Mouse (Mus musculus): ENCODE data around the gene Lpar3.

DNA sequence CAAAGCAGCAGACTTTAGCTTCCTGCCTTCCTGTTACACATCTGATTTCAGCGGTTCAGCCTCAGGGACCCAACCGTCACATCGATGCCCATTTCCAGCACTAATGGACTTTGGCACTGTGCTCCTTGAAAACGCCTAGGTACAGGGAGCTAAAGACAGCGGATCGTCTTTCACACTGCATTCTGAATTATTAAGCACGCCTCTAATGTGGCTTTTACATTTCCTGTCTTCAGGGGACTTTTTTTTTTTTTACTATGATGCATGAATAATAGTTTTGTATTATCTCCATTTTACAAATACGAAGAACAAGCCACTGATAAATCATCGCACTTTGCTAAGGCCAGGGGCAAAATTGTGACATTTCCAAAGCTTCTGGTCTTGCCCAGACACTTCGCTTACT, 34.7 kb upstream of the Lpar3 start:
- TF ChIP-seq POLR2A (IDR thresholded peaks at IDR 0.05; ENCODE audit: low read depth, low read length) (no peak), CTCF (IDR thresholded peaks at IDR 0.05; ENCODE audit: extremely low read depth, insufficient read length, insufficient replicate concordance, low read depth, low read length) (no peak)

Data from small intestine, adult 2 months (tissue).